Mouse (Mus musculus): Measurements from ENCODE around the gene Ppil4.

Gene Ppil4

DNA sequence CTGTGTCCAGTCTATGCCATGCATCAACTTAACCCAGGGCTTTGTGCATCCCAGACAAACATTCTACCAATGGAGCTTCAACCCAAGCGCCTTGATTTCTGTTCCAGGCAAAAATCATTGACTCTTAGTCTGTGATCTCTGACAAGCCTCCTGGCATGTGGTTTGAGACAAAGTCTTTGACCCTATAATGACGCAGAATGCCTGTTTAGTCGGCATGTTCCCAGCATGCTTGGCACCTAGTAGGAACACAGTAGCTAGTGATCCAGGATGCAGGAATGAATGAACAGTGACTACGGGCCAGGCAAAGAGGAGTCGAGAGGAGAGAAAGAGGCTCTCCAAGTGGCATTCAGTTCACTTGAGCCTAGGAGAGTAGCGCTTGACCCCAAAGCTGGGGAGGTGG is 70.7 kb downstream of the Ppil4 start:
- no peak for DNase-seq

- DNase-seq: no peak
These were observed 71.5 kb downstream of the Ppil4 start for GRCm38 (mm10) chr10:7864184-7864583.

DNA sequence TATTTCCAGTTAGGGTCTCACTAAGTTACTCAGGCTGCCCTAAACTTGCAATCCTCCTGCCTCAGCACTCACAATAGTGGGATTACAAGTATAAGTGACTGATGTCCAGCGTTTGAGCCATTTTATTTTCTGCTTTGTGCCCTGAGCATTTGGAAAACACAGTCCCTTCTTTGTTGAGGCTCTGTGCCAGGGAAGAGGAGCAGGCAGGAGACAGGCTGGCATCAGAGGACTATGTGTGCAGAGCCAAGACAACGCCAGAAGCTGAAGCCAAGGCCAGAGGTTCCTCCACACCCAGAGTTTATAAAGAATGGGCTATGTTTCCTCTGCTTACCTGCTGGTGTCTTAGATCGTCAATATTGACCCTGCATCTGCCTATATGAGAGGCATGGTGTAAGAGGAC is 72.1 kb downstream of the Ppil4 start:
- no peak for DNase-seq

GRCm38 (mm10) chr10:7866762-7867665 is 74.3 kb downstream of the Ppil4 start:
- no peak for DNase-seq

DNA sequence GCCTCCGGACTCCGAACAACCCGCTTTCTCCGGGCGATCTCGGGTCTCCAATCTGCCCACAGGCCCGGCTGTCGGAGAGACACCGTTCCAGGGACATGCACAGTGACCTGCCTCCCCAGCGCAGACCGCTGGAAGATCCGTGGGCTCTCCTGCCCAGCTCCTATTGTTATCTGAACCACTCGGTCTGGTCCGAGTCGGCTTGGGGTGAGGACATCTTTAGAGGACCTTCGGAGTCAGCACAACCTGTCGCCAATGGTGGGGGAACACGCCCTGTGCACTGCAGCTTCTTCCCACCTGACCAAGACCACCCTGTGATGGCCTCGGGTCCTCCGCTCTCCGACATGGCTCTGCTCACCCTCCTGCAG is 75.0 kb downstream of the Ppil4 start:
- no peak for DNase-seq

DNA sequence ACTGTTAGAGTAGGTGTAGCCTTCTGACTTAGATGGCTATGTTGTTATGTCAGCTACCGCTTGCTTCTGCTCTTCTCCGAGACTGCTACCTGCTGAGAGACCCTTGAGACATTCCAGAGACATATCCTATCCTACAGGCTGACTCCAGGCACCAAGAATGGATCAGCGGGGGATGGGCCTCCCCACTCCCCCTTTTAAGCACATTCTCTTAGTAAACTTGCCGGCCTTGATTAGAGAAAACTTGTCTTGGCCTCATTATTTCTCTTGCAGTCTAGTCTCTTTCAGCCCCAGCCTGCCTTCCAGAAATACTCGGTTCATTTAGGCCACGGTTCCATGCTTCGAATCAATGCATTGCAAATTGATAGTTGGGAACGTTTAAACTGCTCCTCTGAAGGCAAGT is 77.1 kb downstream of the Ppil4 start:
- no peak for DNase-seq

DNA sequence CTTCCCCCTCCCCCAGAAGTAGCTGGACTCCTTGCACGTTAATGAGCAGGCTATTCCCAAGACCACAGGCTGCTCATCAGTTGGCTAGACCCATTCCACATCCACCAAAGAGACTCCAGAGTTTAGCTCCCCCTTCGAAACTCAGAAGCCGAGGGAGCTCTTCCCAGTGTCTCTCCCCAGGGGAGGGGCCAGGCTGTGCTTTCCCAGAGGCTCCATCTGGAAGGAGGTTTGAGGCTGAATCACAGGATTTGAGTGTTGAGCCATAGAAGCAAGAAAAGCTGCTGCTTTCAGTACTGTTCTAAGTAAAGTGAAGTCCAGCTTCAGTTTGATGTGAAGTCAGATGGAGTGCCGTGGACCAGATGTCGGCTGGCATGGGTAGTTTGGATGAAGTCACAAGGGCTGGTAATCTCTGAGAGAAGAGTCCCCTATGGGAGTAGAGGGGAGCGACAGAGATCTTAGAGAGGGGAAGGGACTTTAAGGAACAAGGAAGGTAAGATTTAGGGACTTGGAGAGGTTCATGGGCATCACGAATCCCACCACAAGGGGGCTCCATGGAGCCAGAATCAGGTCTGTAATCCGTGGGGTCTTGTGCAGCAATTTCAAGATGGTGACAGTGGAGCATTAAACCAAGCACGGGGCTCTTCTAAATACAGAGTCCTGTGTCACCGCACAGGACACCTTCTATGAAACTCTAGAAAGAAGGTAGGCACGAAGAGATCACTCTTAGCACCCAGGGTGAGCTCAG is 78.1 kb downstream of the Ppil4 start:
- peak; percentile 46 for DNase-seq

DNA sequence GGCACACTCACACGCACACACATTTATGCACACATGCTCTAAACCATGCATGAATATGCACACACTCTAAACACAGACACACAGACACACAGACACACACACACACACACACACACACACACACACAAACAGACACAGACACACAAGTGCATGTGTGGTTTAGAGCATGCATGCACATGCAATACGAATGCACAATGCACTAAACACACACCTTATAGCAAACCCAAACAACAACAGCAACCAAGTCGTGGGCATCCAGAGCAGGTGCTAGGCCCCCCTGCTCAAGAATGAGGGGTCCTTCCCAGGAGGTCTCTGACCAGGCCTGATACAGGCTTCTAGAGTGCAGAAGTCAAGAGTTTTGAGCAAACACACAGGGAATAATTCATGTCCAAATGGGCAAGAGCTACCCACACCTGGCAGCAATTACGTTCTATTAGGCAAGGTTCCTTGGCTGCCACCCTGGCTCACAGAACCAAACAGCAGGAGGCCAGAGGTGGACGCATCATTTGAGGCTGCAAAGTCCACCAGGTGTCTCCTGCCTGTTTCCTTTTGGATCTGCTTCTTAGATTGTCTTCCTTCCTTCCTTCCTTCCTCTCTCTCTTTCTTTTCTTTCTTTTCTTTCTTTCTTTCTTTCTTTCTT is 78.8 kb downstream of the Ppil4 start:
- DNase-seq: no peak

All from liver (tissue).